Mouse (Mus musculus) hindbrain, embryonic 15.5 days (tissue): Measurements from ENCODE around the gene Tenm2. TPM values are rescaled to one million over a fixed set of nuclear protein-coding genes. Genes with fewer than 3 reads are reported as not detected.

ENCODE experiments used
- ATAC-seq: fragments of 200-750 bp; cut with Nextera tagmentation; 2 replicates; pipeline ENCODE4 v1.8.0; 2017; ENCODE audit warnings: low read depth, moderate number of reproducible peaks, moderate TSS enrichment; ENCODE audit not compliant: low FRiP score
- H3K27ac ChIP-seq: fragments of 300-500 bp; sonication (generic); replicated peaks from 2 replicates; pipeline ENCODE4 v1.5.1; 2015; ENCODE audit warnings: mild to moderate bottlenecking, inconsistent platforms
- H3K27me3 ChIP-seq: fragments of 300-500 bp; sonication (generic); 2 replicates; pipeline ENCODE4 v1.6.1; 2015; ENCODE audit warnings: control low read depth, inconsistent platforms
- H3K36me3 ChIP-seq: fragments of 300-500 bp; sonication (generic); 2 replicates; pipeline ENCODE4 v1.6.1; 2015; ENCODE audit warnings: control low read depth, inconsistent platforms
- H3K4me1 ChIP-seq: fragments of 300-500 bp; sonication (generic); replicated peaks from 2 replicates; pipeline ENCODE4 v1.6.1; 2015; ENCODE audit warnings: control low read depth, inconsistent platforms
- H3K4me2 ChIP-seq: fragments of 300-500 bp; sonication (generic); 2 replicates; pipeline ENCODE4 v1.6.1; 2015; ENCODE audit warnings: moderate library complexity, mild to moderate bottlenecking, inconsistent platforms
- H3K4me3 ChIP-seq: fragments of 300-500 bp; sonication (generic); 2 replicates; pipeline ENCODE4 v1.5.1; 2015; ENCODE audit warnings: mild to moderate bottlenecking, inconsistent platforms
- H3K9ac ChIP-seq: fragments of 300-500 bp; sonication (generic); 2 replicates; pipeline ENCODE4 v1.6.1; 2015; ENCODE audit warnings: inconsistent platforms
- H3K9me3 ChIP-seq: fragments of 300-500 bp; sonication (generic); 2 replicates; pipeline ENCODE4 v1.6.1; 2016; ENCODE audit warnings: control low read depth, inconsistent platforms
- WGBS: fragments of 180-500 bp; shearing (Covaris S2); methylation state at CpG from one replicate; pipeline ENCODE4 v1.1.7; 2015; 5-methylcytosine and 5-hydroxymethylcytosine counted together
- polyA plus RNA-seq: library from polyadenylated mRNA; unstranded; fragments of >200 nt; fragmentation: Nextera tagmentation; extraction: Ambion mirVana; gene quantifications from 2 replicates; pipeline ENCODE4 v1.2.1, GENCODE M21; 2015

The Tenm2 gene
- polyA plus RNA-seq: 33.1 and 36.0 TPM in 2 replicates

GRCm38 (mm10) chr11:37235914-37236600 lies at the start of gene Tenm2:
Gene Tenm2, minus strand, starts transcription at chr11:37235964.
- under 1% methylated on average over 58 of the region's 59 CpGs for WGBS
- peak within 1 kb of the TSS; percentile 81 for H3K4me2 ChIP-seq
- no peaks in the 10 kb centered on the region for H3K9me3 ChIP-seq
- peak within 1 kb of the TSS; percentile 70 for H3K4me3 ChIP-seq
- peaks cover 15% of the 10 kb centered on the region for H3K4me1 ChIP-seq
- H3K9ac ChIP-seq: peak within 1 kb of the TSS; percentile 87
- no peaks in the 10 kb centered on the region for H3K36me3 ChIP-seq
- peak; percentile 96 for ATAC-seq
- H3K27me3 ChIP-seq: no peaks in the 10 kb centered on the region
- H3K27ac ChIP-seq: peak within 1 kb of the TSS; percentile 98

- WGBS: 81% methylated on average over 2 of the region's 2 CpGs
- Histone ChIP-seq H3K36me3 (no peaks in the 10 kb centered on the region), H3K27ac (no peak overlapping the region), H3K9me3 (no peaks in the 10 kb centered on the region), H3K9ac (no peak overlapping the region), H3K27me3 (no peaks in the 10 kb centered on the region), H3K4me1 (no peaks in the 10 kb centered on the region), H3K4me3 (no peak overlapping the region), H3K4me2 (no peak overlapping the region)
- ATAC-seq: no peak
Observed at GRCm38 (mm10) chr11:37285186-37285585, 49.4 kb upstream of the Tenm2 start.

GRCm38 (mm10) chr11:37248796-37249195 lies 13.0 kb upstream of the Tenm2 start:
- Histone ChIP-seq H3K4me2 (no peak overlapping the region), H3K9ac (no peak overlapping the region), H3K9me3 (no peaks in the 10 kb centered on the region), H3K4me3 (no peak overlapping the region), H3K27me3 (no peaks in the 10 kb centered on the region), H3K36me3 (no peaks in the 10 kb centered on the region), H3K27ac (no peak overlapping the region), H3K4me1 (no peaks in the 10 kb centered on the region)
- 85% methylated on average over 2 of the region's 2 CpGs for WGBS
- ATAC-seq: no peak

DNA sequence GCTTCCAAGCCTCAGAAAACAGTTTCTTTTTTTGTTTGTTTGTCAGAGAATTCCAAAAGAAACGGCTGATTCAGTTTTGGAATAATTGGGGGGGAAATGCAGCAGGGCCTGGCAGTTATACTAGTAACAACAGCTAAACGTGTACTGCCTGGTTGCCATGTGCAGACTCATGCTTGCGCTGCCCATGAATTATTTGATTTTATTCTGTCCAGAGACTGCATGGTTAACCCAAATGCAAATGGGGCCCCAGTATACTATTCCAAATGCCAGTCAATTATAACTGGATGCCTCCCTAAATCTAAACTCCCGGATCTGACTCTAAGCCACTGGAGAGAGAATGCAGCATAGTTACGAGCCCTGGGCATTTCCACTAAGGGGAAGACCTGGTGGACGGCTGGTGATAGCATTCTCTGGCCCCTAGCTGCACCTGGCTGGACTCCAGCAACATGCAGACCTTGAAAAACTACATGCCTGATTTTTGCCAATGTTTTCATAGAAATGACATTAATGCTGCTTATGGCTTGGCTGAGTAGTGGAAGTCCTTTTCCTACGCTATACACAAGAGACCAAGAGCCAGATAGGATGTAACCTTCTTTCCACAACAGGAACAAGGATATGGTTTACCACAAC lies 1.4 kb upstream of the Tenm2 start:
- no peaks in the 10 kb centered on the region for H3K27me3 ChIP-seq
- 22% methylated on average over 7 of the region's 7 CpGs for WGBS
- no peaks in the 10 kb centered on the region for H3K36me3 ChIP-seq
- no peaks in the 10 kb centered on the region for H3K9me3 ChIP-seq
- ATAC-seq: no peak
- H3K9ac ChIP-seq: peak overlapping the region; percentile 87
- H3K4me3 ChIP-seq: peak overlapping the region; percentile 70
- H3K4me1 ChIP-seq: peaks cover 15% of the 10 kb centered on the region
- peak overlapping the region; percentile 81 for H3K4me2 ChIP-seq
- H3K27ac ChIP-seq: peak overlapping the region; percentile 98

DNA sequence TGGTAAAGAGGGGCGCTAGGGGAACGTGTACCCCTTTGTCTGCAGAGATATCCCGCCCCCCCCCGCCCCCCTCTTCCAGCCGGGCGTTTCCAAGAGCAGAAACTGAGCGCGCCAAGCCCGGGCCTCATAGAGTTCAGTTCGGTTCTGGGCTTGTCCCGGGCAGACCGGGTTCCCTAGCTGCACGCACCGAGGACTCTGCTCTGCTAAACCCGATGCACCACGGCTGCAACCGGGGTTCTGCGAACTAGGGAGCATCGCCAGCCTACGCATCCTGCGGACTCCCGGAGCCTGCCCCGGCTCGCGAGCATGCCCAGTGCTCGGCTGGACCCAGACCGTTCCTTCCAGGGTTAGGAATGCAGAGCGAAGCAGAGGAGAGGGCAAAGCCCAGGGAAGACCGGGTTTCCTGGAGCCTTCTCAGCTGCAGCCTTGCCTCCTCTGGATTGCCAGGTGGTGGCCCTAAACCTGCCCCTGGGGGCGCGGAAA lies 878 bp upstream of the Tenm2 start:
- peak overlapping the region; percentile 81 for H3K4me2 ChIP-seq
- no peaks in the 10 kb centered on the region for H3K36me3 ChIP-seq
- H3K4me3 ChIP-seq: peak overlapping the region; percentile 70
- no peaks in the 10 kb centered on the region for H3K9me3 ChIP-seq
- peaks cover 15% of the 10 kb centered on the region for H3K4me1 ChIP-seq
- H3K27me3 ChIP-seq: no peaks in the 10 kb centered on the region
- WGBS: under 1% methylated on average over 31 of the region's 31 CpGs
- H3K27ac ChIP-seq: peak overlapping the region; percentile 98
- H3K9ac ChIP-seq: peak overlapping the region; percentile 87
- ATAC-seq: peak; percentile 84

DNA sequence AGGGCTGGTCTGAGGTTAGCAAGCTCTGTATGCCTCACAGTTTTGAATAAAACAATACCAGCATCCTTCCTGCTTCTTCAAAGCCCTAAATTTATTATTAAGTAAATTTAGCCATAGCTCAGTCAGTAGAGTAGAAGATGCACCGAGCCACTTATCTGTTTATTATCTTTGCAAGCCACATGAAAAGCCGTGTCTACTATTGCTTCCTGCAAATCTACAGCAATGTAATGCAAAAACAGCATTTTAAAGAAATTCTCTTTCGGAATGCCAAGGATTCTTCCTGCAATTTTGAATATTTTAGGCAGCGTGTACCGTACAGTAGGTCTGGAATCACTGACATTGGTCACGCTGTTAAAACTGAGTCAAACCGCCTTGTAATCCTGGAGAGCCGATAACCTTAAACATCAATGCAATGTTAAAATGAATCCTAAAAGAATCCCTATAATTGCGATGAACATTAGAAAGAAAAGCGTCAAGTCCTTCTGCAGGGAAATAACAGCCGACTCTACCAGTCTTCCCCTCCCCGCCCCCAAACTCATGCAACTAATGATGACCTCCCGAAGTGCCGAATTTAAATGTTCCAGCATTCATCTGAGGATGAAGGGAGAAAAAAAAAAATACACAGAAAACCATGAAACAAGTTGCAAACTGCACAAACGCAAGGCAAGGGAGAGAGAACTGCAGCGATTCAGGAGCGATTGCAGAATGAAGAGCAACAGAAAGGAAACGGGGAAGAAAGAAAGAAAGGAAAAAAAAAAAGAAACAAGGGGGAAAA lies 556 bp downstream of the Tenm2 start:
- ATAC-seq: no peak
- Histone ChIP-seq H3K27me3 (no peaks in the 10 kb centered on the region), H3K36me3 (no peaks in the 10 kb centered on the region), H3K27ac (peak overlapping the region; percentile 98), H3K4me3 (peak overlapping the region; percentile 70), H3K9me3 (no peaks in the 10 kb centered on the region), H3K4me1 (peaks cover 15% of the 10 kb centered on the region), H3K9ac (peak overlapping the region; percentile 87), H3K4me2 (peak overlapping the region; percentile 81)
- 4% methylated on average over 18 of the region's 18 CpGs for whole genome bisulfite sequencing

DNA sequence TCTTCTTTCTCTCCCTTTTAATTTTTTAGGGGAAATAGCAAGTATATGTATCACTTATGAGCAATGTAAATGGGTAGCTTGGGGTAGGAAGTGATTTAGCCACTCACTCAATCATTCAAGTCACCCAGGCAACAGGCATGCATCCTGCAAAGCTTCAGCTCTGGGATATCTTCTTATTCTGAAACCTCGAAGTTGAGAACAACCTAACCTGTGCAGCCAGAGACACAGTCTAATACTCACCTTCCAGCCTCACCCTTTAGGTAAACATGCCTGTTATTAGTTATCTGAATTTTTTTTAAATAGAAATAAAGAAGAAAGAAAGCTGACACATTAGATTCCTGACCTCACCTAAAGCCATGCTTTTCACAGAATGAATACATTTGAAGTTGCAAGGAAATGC lies 8.4 kb downstream of the Tenm2 start:
- Histone ChIP-seq H3K9me3 (no peaks in the 10 kb centered on the region), H3K27me3 (no peaks in the 10 kb centered on the region), H3K27ac (no peak overlapping the region), H3K36me3 (no peaks in the 10 kb centered on the region), H3K4me1 (no peaks in the 10 kb centered on the region), H3K9ac (no peak overlapping the region), H3K4me2 (no peak overlapping the region), H3K4me3 (no peak overlapping the region)
- WGBS: 71% methylated on average over 1 of the region's 1 CpGs
- ATAC-seq: no peak

- Histone ChIP-seq H3K9ac (no peak overlapping the region), H3K4me1 (no peaks in the 10 kb centered on the region), H3K9me3 (no peaks in the 10 kb centered on the region), H3K4me3 (no peak overlapping the region), H3K36me3 (no peaks in the 10 kb centered on the region), H3K27me3 (no peaks in the 10 kb centered on the region), H3K4me2 (no peak overlapping the region), H3K27ac (no peak overlapping the region)
- no peak for ATAC-seq
- WGBS: 87% methylated on average over 10 of the region's 10 CpGs
Observed at GRCm38 (mm10) chr11:37226943-37227342, 8.8 kb downstream of the Tenm2 start.

DNA sequence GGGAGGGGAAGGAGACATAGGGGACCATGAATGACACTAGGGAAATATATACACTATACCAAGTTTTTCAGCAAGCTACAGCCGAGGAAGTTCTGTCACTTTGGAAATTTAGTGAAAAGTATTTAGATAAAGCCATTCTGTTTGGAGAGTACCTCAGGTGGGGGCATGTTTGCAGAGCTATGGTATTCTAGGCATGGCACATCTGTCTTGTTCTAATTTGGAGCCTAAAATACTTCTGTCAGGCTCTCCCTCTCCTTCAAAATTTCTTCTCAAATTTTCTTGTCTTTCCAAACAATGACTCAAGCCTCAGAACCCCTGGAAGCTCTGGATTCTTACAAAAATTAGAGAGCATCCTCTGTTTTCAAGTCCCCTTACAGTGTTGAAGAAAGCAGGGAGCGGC lies 13.0 kb downstream of the Tenm2 start:
- 85% methylated on average over 2 of the region's 2 CpGs for WGBS
- no peak for ATAC-seq
- H3K4me2 ChIP-seq: no peak overlapping the region
- no peaks in the 10 kb centered on the region for H3K9me3 ChIP-seq
- H3K4me1 ChIP-seq: no peaks in the 10 kb centered on the region
- no peak overlapping the region for H3K9ac ChIP-seq
- no peak overlapping the region for H3K4me3 ChIP-seq
- no peaks in the 10 kb centered on the region for H3K27me3 ChIP-seq
- no peak overlapping the region for H3K27ac ChIP-seq
- H3K36me3 ChIP-seq: no peaks in the 10 kb centered on the region

DNA sequence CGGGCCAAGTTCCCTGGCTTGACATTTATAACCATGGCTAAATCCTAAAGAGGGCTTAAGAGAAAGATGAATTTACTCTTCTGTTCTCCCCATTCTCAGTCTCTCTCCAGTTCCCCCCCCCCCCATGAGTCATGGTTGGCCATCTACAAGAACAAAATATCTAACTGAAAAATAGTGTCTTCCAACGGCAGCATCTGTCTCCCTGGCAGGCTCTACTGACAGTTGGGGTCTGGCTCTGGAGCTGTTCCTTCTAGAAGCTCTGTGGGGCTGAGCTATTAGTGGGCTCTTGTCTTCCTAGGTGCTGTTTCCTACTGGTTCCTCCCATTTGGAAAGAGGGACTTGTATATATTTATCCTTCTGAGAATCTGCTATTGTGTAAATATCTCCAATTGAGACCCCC lies 13.7 kb downstream of the Tenm2 start:
- Histone ChIP-seq H3K4me2 (no peak overlapping the region), H3K27ac (no peak overlapping the region), H3K27me3 (no peaks in the 10 kb centered on the region), H3K9ac (no peak overlapping the region), H3K36me3 (no peaks in the 10 kb centered on the region), H3K4me3 (no peak overlapping the region), H3K9me3 (no peaks in the 10 kb centered on the region), H3K4me1 (no peaks in the 10 kb centered on the region)
- WGBS: 83% methylated on average over 2 of the region's 2 CpGs
- no peak for ATAC-seq

GRCm38 (mm10) chr11:37220921-37221320 lies 14.8 kb downstream of the Tenm2 start:
- Histone ChIP-seq H3K4me3 (no peak overlapping the region), H3K4me2 (no peak overlapping the region), H3K36me3 (no peaks in the 10 kb centered on the region), H3K9me3 (no peaks in the 10 kb centered on the region), H3K9ac (no peak overlapping the region), H3K27me3 (no peaks in the 10 kb centered on the region), H3K4me1 (no peaks in the 10 kb centered on the region), H3K27ac (no peak overlapping the region)
- WGBS: 86% methylated on average over 6 of the region's 6 CpGs
- ATAC-seq: no peak

GRCm38 (mm10) chr11:37186132-37186531 lies 49.6 kb downstream of the Tenm2 start:
- no peak for ATAC-seq
- H3K27me3 ChIP-seq: no peaks in the 10 kb centered on the region
- no peak overlapping the region for H3K4me3 ChIP-seq
- H3K9ac ChIP-seq: no peak overlapping the region
- no peaks in the 10 kb centered on the region for H3K9me3 ChIP-seq
- no peak overlapping the region for H3K27ac ChIP-seq
- H3K4me2 ChIP-seq: no peak overlapping the region
- H3K36me3 ChIP-seq: no peaks in the 10 kb centered on the region
- H3K4me1 ChIP-seq: no peaks in the 10 kb centered on the region
- WGBS: 12% methylated on average over 3 of the region's 3 CpGs
